Mouse (Mus musculus): ENCODE results near the gene Axin2.

- no peak for TF ChIP-seq CTCF (IDR thresholded peaks at IDR 0.05; ENCODE audit: low read depth)
- TF ChIP-seq EP300 (IDR thresholded peaks at IDR 0.05; ENCODE audit: low read depth) = no peak
Observed at GRCm38 (mm10) chr11:108909396-108910195, 10.6 kb upstream of the Axin2 start.

Data from heart, postnatal 0 days (tissue).